Mouse (Mus musculus): ENCODE data around the gene Adgrd1. TPM values are rescaled to one million over a fixed set of nuclear protein-coding genes. Genes with fewer than 3 reads are reported as not detected.

Gene Adgrd1
- total and polyA plus RNA-seq, 3 experiments, result 0.04 to 0.07 TPM; not detected in 1

GRCm38 (mm10) chr5:129113741-129114476 is 17.4 kb downstream of the Adgrd1 start:
- no peak overlapping the region for H3K9ac ChIP-seq (ENCODE audit: insufficient read depth, low read depth)
- H3K36me3 ChIP-seq (replicated peaks in 1 of 2; ENCODE audit: control insufficient read depth in 1 of 2, insufficient read depth in 1 of 2, low read length in 1 of 2), result no peaks in the 10 kb centered on the region
- H3K4me1 ChIP-seq (ENCODE audit: control insufficient read depth in 1 of 2, insufficient read depth in 2 of 2), result no peaks in the 10 kb centered on the region
- no peaks in the 10 kb centered on the region for H3K79me2 ChIP-seq (replicated peaks; ENCODE audit: control insufficient read depth, extremely low read depth, insufficient read depth, poor library complexity, severe bottlenecking)
- peaks cover 12% of the 10 kb centered on the region for H3K9me3 ChIP-seq (replicated peaks; ENCODE audit: low read length)
- no peak for TF ChIP-seq ZMIZ1 (IDR thresholded peaks at IDR 0.05; ENCODE audit: low read depth, low read length)
- no peak for TF ChIP-seq MEF2A (IDR thresholded peaks at IDR 0.05; ENCODE audit: borderline replicate concordance, low read depth, low read length)
- TF ChIP-seq CHD1 (IDR thresholded peaks at IDR 0.05; ENCODE audit: low read depth, low read length), result no peak
- TF ChIP-seq TCF12 (IDR thresholded peaks at IDR 0.05; ENCODE audit: low read depth, low read length), result no peak
- no peak for TF ChIP-seq HCFC1 (IDR thresholded peaks at IDR 0.05; ENCODE audit: low read depth, low read length)
- TF ChIP-seq RAD21 (IDR thresholded peaks at IDR 0.05; ENCODE audit: low read depth, low read length), result no peak
- no peak for TF ChIP-seq POLR2A (IDR thresholded peaks at IDR 0.05; ENCODE audit: low read depth, low read length)
- TF ChIP-seq CHD2 (IDR thresholded peaks at IDR 0.05; ENCODE audit: low read length), result no peak
- TF ChIP-seq MAZ (IDR thresholded peaks at IDR 0.05; ENCODE audit: low read depth, low read length), result no peak
- no peak for TF ChIP-seq E2F4 (IDR thresholded peaks at IDR 0.05; ENCODE audit: insufficient replicate concordance, low read depth, low read length)
- H3K27ac ChIP-seq (ENCODE audit: insufficient read depth, low read depth), result no peak overlapping the region
- peaks cover 15% of the 10 kb centered on the region for H3K27me3 ChIP-seq (replicated peaks)
- peak; percentile 12 for DNase-seq (ENCODE audit: extremely low read depth)
- in situ Hi-C loops (cut with MboI; ENCODE audit: low pct_ligation_motif_present, low pct_unique_long_range_greater_than_20kb, low sequenced_read_pairs) (no loop called here), dilution Hi-C loops (cut with MboI; ENCODE audit: extremely low pct_ligation_motif_present, extremely low pct_unique_long_range_greater_than_20kb, low sequenced_read_pairs) (no loop called here)
- no peak overlapping the region for H3K4me2 ChIP-seq (ENCODE audit: insufficient read depth, low read depth, poor library complexity, severe bottlenecking)
- no peak overlapping the region for H3K4me3 ChIP-seq (replicated peaks in 1 of 3; ENCODE audit: low read depth in 2 of 3, low read length in 2 of 3, poor library complexity in 1 of 3)

- TF ChIP-seq E2F4 (IDR thresholded peaks at IDR 0.05; ENCODE audit: insufficient replicate concordance, low read depth, low read length), result no peak
- no peak for TF ChIP-seq HCFC1 (IDR thresholded peaks at IDR 0.05; ENCODE audit: low read depth, low read length)
- no peak for TF ChIP-seq MAFK (IDR thresholded peaks at IDR 0.05; ENCODE audit: insufficient replicate concordance, low read length)
- TF ChIP-seq ETS1 (conservative IDR thresholded peaks at IDR 0.05; ENCODE audit: low read depth, low read length), result no peak
- no peak for TF ChIP-seq TBP (conservative IDR thresholded peaks at IDR 0.05; ENCODE audit: low read depth, low read length)
- TF ChIP-seq ZNF384 (IDR thresholded peaks at IDR 0.05; ENCODE audit: low read depth, low read length), result no peak
- no peak for TF ChIP-seq ELF1 (IDR thresholded peaks at IDR 0.05; ENCODE audit: low read depth, low read length)
- TF ChIP-seq GABPA (IDR thresholded peaks at IDR 0.05; ENCODE audit: insufficient replicate concordance, low read depth, low read length), result no peak
- TF ChIP-seq POLR2A (IDR thresholded peaks at IDR 0.05; ENCODE audit: low read depth, low read length), result no peak
- no peak for TF ChIP-seq USF2 (conservative IDR thresholded peaks at IDR 0.05; ENCODE audit: low read depth, low read length)
- no peak for TF ChIP-seq MEF2A (IDR thresholded peaks at IDR 0.05; ENCODE audit: borderline replicate concordance, low read depth, low read length)
- TF ChIP-seq PAX5 (IDR thresholded peaks at IDR 0.05; ENCODE audit: low read length), result no peak
- TF ChIP-seq POLR2AphosphoS2 (IDR thresholded peaks at IDR 0.05; ENCODE audit: low read depth, low read length), result no peak
- no peak for TF ChIP-seq EP300 (IDR thresholded peaks at IDR 0.05; ENCODE audit: low read length)
- no peak for TF ChIP-seq JUND (conservative IDR thresholded peaks at IDR 0.05; ENCODE audit: low read depth, low read length)
- peaks cover 10% of the 10 kb centered on the region for H3K27me3 ChIP-seq (replicated peaks)
- DNase-seq (ENCODE audit: extremely low read depth), result no peak
- peaks cover 13% of the 10 kb centered on the region for H3K9me3 ChIP-seq (replicated peaks; ENCODE audit: low read length)
- dilution Hi-C loops (cut with MboI; ENCODE audit: extremely low pct_ligation_motif_present, extremely low pct_unique_long_range_greater_than_20kb, low sequenced_read_pairs), result no loop called here
- in situ Hi-C loops (cut with MboI; ENCODE audit: low pct_ligation_motif_present, low pct_unique_long_range_greater_than_20kb, low sequenced_read_pairs), result no loop called here
- no peak overlapping the region for H3K27ac ChIP-seq (ENCODE audit: insufficient read depth, low read depth)
- H3K4me2 ChIP-seq (ENCODE audit: insufficient read depth, low read depth, poor library complexity, severe bottlenecking), result no peak overlapping the region
- H3K4me1 ChIP-seq (ENCODE audit: control insufficient read depth in 1 of 2, insufficient read depth in 2 of 2), result no peaks in the 10 kb centered on the region
- no peak overlapping the region for H3K4me3 ChIP-seq (replicated peaks in 1 of 3; ENCODE audit: low read depth in 2 of 3, low read length in 2 of 3, poor library complexity in 1 of 3)
- H3K36me3 ChIP-seq (replicated peaks in 1 of 2; ENCODE audit: control insufficient read depth in 1 of 2, insufficient read depth in 1 of 2, low read length in 1 of 2), result no peaks in the 10 kb centered on the region
- no peaks in the 10 kb centered on the region for H3K79me2 ChIP-seq (replicated peaks; ENCODE audit: control insufficient read depth, extremely low read depth, insufficient read depth, poor library complexity, severe bottlenecking)
- H3K9ac ChIP-seq (ENCODE audit: insufficient read depth, low read depth), result no peak overlapping the region
These were observed 19.7 kb downstream of the Adgrd1 start for GRCm38 (mm10) chr5:129116299-129116698.
